Mouse (Mus musculus): ENCODE measurements at regions not wholly inside any gene's neighbourhood (a gene's known extent, or its start where the extent isn't known, plus 50 kb on each side); places are given as distances from the start of the nearest gene placed in this dataset.

DNA sequence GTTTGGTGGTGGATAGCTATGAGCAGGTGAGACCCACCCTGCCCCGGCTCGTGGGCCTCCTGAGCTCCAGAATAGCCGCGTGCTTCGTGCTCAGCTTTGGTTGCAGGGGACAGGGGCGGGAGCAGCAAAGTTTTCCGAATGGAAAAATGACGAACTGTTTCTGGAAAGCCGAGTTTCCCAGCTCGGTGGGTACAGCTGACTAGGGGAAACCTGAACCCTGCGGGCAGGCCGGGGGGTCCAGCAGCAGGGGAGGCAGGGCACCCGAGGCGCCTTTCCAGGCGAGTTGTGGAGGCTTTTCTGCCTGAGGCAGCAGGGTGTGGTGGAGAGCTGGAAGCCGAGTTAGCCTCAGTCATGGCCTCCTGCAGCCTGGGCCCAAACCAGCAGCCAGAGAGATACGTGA, 88.8 kb upstream of the 1600014C23Rik start:
- no peaks in the 10 kb centered on the region for H3K4me1 ChIP-seq (ENCODE audit: control insufficient read depth in 1 of 2, insufficient read depth in 2 of 2, low read length in 2 of 2)
- TF ChIP-seq UBTF (IDR thresholded peaks at IDR 0.05; ENCODE audit: borderline replicate concordance, insufficient read depth, low read depth, low read length) (no peak), SMC3 (IDR thresholded peaks at IDR 0.05; ENCODE audit: low read depth, low read length) (no peak), KAT2A (conservative IDR thresholded peaks at IDR 0.05; ENCODE audit: low read depth, low read length) (no peak), EP300 (IDR thresholded peaks at IDR 0.05; ENCODE audit: low read depth in 1 of 2, low read length in 2 of 2) (no peak), RAD21 (IDR thresholded peaks at IDR 0.05; ENCODE audit: low read depth, low read length) (no peak), MEF2A (IDR thresholded peaks at IDR 0.05; ENCODE audit: extremely low read depth, insufficient replicate concordance, low read depth, low read length, poor library complexity, severe bottlenecking) (no peak), JUND (IDR thresholded peaks at IDR 0.05; ENCODE audit: low read depth, low read length) (no peak), USF1 (IDR thresholded peaks at IDR 0.05; ENCODE audit: low read depth, low read length) (no peak), MAFK (IDR thresholded peaks at IDR 0.05; ENCODE audit: borderline replicate concordance, low read depth, low read length) (no peak), E2F4 (IDR thresholded peaks at IDR 0.05; ENCODE audit: borderline replicate concordance, low read depth, low read length) (no peak), CHD1 (IDR thresholded peaks at IDR 0.05; ENCODE audit: low read depth, low read length) (no peak), CHD2 (IDR thresholded peaks at IDR 0.05; ENCODE audit: low read length) (no peak), ETS1 (IDR thresholded peaks at IDR 0.05; ENCODE audit: low read depth, low read length) (no peak), ZC3H11A (IDR thresholded peaks at IDR 0.05; ENCODE audit: low read depth, low read length) (no peak), POLR2A (IDR thresholded peaks at IDR 0.05; ENCODE audit: control insufficient read depth in 1 of 2, insufficient read depth in 1 of 2, low read depth in 1 of 2, low read length in 2 of 2, poor library complexity in 1 of 2) (no peak), MYC (IDR thresholded peaks at IDR 0.05; ENCODE audit: low read depth, low read length) (no peak), ZNF384 (IDR thresholded peaks at IDR 0.05; ENCODE audit: low read depth, low read length) (no peak), GABPA (IDR thresholded peaks at IDR 0.05; ENCODE audit: low read depth, low read length) (no peak), NRF1 (IDR thresholded peaks at IDR 0.05; ENCODE audit: insufficient read depth, low read depth, low read length, poor library complexity, severe bottlenecking) (no peak)
- H3K27me3 ChIP-seq (ENCODE audit: control insufficient read depth in 1 of 2, insufficient read depth in 2 of 2, low read length in 2 of 2): peaks cover 0 to 3% of the 10 kb centered on the region in 2 experiments; a peak in 2 of 4 replicates
- H3K27ac ChIP-seq (ENCODE audit: control insufficient read depth, low read depth, low read length): no peak overlapping the region
- H3K79me2 ChIP-seq (ENCODE audit: control insufficient read depth, insufficient read depth, low read length, poor library complexity): no peaks in the 10 kb centered on the region
- no peaks in the 10 kb centered on the region for H3K36me3 ChIP-seq (ENCODE audit: control insufficient read depth in 1 of 2, insufficient read depth in 2 of 2, low read length in 2 of 2)
- H3K9me3 ChIP-seq (replicated peaks; ENCODE audit: insufficient read depth, low read length): no peaks in the 10 kb centered on the region
- H3K9ac ChIP-seq (ENCODE audit: control insufficient read depth, low read depth, low read length, poor library complexity, severe bottlenecking): no peak overlapping the region
- H3K4me3 ChIP-seq (ENCODE audit: control insufficient read depth in 1 of 2, insufficient read depth in 1 of 2, low read depth in 2 of 2, low read length in 2 of 2): no peak overlapping the region
- no peak for DNase-seq (ENCODE audit: low read depth, low spot score)

DNA sequence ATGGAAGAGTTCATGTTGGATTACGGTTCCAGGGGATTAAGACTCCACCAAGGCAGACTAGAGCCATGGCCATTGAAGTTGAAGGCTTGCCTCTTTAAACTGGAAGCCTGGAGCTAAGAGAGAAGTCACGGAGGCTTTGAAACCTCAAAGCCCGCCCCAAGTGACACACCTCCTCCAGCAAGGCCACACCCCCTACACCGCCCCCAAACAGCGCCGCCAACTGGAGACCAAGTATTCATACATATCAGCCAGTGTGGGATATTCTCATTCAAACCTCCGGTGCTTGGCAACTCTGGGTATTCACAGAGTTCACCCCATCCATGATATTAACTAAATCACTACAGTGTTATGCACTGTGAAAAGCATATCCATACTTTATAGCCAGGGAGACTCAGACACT, 87.7 kb upstream of the 1600014C23Rik start:
- H3K27ac ChIP-seq (ENCODE audit: control insufficient read depth, low read depth, low read length): no peak overlapping the region
- no peak for DNase-seq (ENCODE audit: low read depth, low spot score)
- no peak overlapping the region for H3K4me3 ChIP-seq (ENCODE audit: control insufficient read depth in 1 of 2, insufficient read depth in 1 of 2, low read depth in 2 of 2, low read length in 2 of 2)
- no peaks in the 10 kb centered on the region for H3K4me1 ChIP-seq (ENCODE audit: control insufficient read depth in 1 of 2, insufficient read depth in 2 of 2, low read length in 2 of 2)
- TF ChIP-seq CTCF (IDR thresholded peaks at IDR 0.05 in 2 of 3, conservative IDR thresholded peaks at IDR 0.05 in 1 of 3; ENCODE audit: control insufficient read depth in 1 of 3, insufficient read depth in 1 of 3, low read depth in 2 of 3, low read length in 3 of 3, poor library complexity in 1 of 3, severe bottlenecking in 1 of 3): peak in 1 of 3 experiments; percentile 15; a peak in 1 of 6 replicates
- no peak for TF ChIP-seq ZC3H11A (IDR thresholded peaks at IDR 0.05; ENCODE audit: low read depth, low read length)
- no peaks in the 10 kb centered on the region for H3K36me3 ChIP-seq (ENCODE audit: control insufficient read depth in 1 of 2, insufficient read depth in 2 of 2, low read length in 2 of 2)
- H3K79me2 ChIP-seq (ENCODE audit: control insufficient read depth, insufficient read depth, low read length, poor library complexity): no peaks in the 10 kb centered on the region
- no peak overlapping the region for H3K9ac ChIP-seq (ENCODE audit: control insufficient read depth, low read depth, low read length, poor library complexity, severe bottlenecking)
- H3K27me3 ChIP-seq (ENCODE audit: control insufficient read depth in 1 of 2, insufficient read depth in 2 of 2, low read length in 2 of 2): peaks cover 0 to 3% of the 10 kb centered on the region in 2 experiments; a peak in 2 of 4 replicates
- H3K9me3 ChIP-seq (replicated peaks; ENCODE audit: insufficient read depth, low read length): no peaks in the 10 kb centered on the region
